Mouse (Mus musculus) kidney, adult 2 months (tissue): ENCODE measurements around the gene Nnat. TPM values are rescaled to one million over a fixed set of nuclear protein-coding genes. Genes with fewer than 3 reads are reported as not detected.

Experiments used
- DNase-seq: peaks from one replicate; pipeline ENCODE4 v3.0.0; 2021
- H3K27ac ChIP-seq: fragments of 200-500 bp; 2 replicates; pipeline ENCODE4 v1.5.1; 2012; ENCODE audit warnings: low read depth, low read length, control low read depth, inconsistent platforms; ENCODE audit not compliant: insufficient read depth
- H3K27me3 ChIP-seq: fragments of 200-500 bp; replicated peaks from 2 replicates; pipeline ENCODE4 v1.6.1; 2012; ENCODE audit warnings: mild to moderate bottlenecking, moderate library complexity, low read length, inconsistent platforms; ENCODE audit not compliant: control insufficient read depth, insufficient read depth
- H3K36me3 ChIP-seq: fragments of 200-500 bp; 2 replicates; pipeline ENCODE4 v1.6.1; 2012; ENCODE audit warnings: mild to moderate bottlenecking, moderate library complexity, low read length, inconsistent platforms; ENCODE audit not compliant: control insufficient read depth, insufficient read depth
- H3K4me1 ChIP-seq: fragments of 200-500 bp; 2 replicates; pipeline ENCODE4 v1.6.1; 2011; ENCODE audit warnings: low read length; ENCODE audit not compliant: control insufficient read depth, insufficient read depth
- H3K4me3 ChIP-seq: fragments of 200-500 bp; 2 replicates; pipeline ENCODE4 v1.5.1; 2011; ENCODE audit warnings: mild to moderate bottlenecking, low read depth, low read length, control low read depth; ENCODE audit not compliant: insufficient read depth
- CTCF ChIP-seq: fragments of 200-500 bp; conservative IDR thresholded peaks from 2 replicates; pipeline ENCODE4 v1.5.1; 2011; ENCODE audit warnings: low read depth, mild to moderate bottlenecking, control low read depth, low read length, moderate library complexity, mixed read lengths; ENCODE audit not compliant: insufficient read depth, insufficient read length
- POLR2A ChIP-seq: fragments of 200-500 bp; IDR thresholded peaks from one replicate; pipeline ENCODE4 v1.6.1; 2011; ENCODE audit warnings: low read depth, low read length, control low read depth
- WGBS: fragments of 180-500 bp; shearing (Covaris S2); methylation state at CpG from one replicate; pipeline ENCODE4 v1.1.7; 2018; 5-methylcytosine and 5-hydroxymethylcytosine counted together
- polyA plus RNA-seq: library from polyadenylated mRNA; depleted of rRNA; stranded (reverse); fragments of >200 nt; gene quantifications from 2 replicates; pipeline ENCODE4 v1.2.3, GENCODE M21; 2012

Gene Nnat
- polyA plus RNA-seq, 1 experiment, result 1.9 TPM

DNA sequence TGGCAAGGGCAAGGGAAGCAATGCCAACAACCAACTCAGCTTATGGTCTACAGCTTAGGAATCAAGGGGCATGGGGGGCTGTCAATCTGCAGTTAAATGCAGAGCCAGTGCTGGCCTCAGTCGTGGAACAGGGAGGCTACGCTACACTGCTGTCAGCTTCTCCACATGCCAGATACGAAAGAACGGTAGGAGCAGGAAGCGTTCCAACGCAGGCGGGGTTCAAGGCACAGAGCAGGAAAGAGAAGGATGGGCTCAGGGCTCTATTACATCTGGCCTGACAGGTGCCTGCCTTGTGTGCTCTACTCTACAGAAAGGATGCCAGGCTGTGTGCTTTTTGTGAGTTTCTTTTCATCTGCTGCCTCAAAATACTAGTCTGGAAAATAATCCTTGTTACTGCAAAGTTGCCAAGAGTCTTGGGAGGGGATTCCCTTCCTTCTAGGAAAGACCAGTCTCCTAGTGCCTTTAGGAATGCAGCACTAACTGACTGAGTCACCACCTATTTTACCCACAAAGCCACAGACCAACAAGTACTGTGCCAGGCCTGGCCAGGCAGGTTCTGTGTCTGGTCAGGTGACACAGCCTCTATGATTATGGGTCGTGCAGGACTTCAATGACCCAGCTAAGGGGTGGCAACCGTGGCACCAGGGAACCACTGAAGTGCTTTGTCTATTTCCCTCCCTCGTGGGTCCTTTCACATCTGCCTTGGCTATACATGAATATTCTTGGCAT is 7.6 kb upstream of the Nnat start:
- 54% methylated on average over 10 of the region's 10 CpGs for WGBS
- H3K4me3 ChIP-seq, result no peak overlapping the region
- DNase-seq, result peak; percentile 46
- H3K36me3 ChIP-seq, result peaks cover 2% of the 10 kb centered on the region; the same call in 1 of the 2 replicates
- 0 out of 2 replicates have a peak, but pooled peaks cover 7% of the 10 kb centered on the region for H3K4me1 ChIP-seq
- no peaks in the 10 kb centered on the region for H3K27me3 ChIP-seq
- TF ChIP-seq CTCF (no peak), POLR2A (no peak)
- no peak overlapping the region for H3K27ac ChIP-seq

DNA sequence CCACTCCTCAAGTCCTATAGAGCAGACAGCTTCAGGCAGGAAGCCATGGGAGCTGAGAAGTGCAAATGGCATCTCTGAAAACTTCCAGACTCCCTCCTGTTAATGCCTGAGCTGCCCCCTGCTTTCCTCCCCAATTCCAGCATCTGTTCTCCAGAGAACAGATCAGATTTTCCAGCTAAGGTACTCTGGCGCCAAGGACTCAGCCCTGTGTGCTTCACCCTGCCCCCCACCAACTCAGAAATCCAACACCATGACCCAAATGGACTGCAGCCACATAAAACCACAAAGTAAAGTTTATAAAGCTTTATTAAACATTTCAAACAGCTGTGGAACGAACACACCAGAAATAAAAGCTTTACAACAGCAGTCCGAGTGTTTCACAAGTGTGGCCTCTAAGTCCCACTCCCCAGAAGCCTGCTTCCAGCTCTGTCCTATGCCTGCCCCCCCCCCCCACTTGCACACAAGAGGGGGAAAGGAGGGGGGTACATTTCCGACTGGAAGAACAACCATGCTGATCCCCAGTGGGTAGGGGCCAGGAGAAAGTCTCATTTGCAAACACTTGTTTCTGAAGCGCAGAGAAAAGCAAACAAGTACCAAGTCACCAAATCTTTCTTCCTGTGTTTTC is 3.7 kb upstream of the Nnat start:
- no peak for TF ChIP-seq CTCF
- no peak for TF ChIP-seq POLR2A
- Histone ChIP-seq H3K27ac (no peak overlapping the region), H3K4me1 (0 out of 2 replicates have a peak, but pooled peaks cover 7% of the 10 kb centered on the region), H3K27me3 (no peaks in the 10 kb centered on the region), H3K4me3 (no peak overlapping the region), H3K36me3 (no peaks in the 10 kb centered on the region)
- DNase-seq, result no peak
- 61% methylated on average over 5 of the region's 5 CpGs for WGBS

DNA sequence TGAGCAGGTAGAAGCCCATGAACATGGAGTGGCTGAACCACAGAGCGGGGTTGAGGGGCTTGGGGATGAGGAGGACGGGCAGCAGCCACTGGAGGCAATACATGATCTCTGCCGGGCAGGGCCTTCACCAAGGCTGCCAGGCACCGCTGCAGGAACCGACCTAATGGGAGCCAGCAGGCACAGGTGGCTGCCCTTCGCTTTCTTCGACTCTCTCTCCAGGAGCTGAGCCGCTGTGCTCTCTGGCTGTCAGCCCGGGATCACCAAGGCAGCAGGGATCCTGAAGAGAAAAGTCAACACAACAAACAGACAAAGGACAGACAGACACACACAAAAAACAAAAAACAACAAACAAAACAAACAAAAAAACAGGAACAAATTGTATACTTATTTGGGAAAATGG is 1.8 kb upstream of the Nnat start:
- DNase-seq, result no peak
- peaks cover 5% of the 10 kb centered on the region; the same call in 1 of the 2 replicates for H3K4me1 ChIP-seq
- no peak overlapping the region for H3K4me3 ChIP-seq
- no peaks in the 10 kb centered on the region for H3K27me3 ChIP-seq
- H3K36me3 ChIP-seq, result no peaks in the 10 kb centered on the region
- 71% methylated on average over 9 of the region's 9 CpGs for WGBS
- H3K27ac ChIP-seq, result no peak overlapping the region
- TF ChIP-seq POLR2A (no peak), CTCF (no peak)

DNA sequence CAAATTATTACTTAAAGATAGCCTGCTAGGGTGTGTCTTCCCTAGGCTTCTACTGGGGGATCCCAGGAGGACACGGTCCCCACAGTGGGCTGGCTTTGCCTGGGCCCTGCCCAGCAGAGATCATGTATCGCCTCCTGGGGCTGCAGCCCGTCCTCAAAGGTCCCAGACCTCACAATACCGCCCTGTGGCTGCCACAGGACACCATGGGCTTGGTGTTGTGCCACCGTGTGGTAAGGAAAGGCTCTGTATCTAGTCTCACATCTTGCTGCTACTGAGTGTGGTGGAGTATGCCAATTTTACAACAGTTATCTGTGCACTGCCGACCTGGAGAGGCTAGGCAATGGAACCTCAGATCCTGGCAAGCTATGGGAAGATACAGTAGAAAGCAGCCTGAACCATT is 1.4 kb upstream of the Nnat start:
- Histone ChIP-seq H3K36me3 (no peaks in the 10 kb centered on the region), H3K4me3 (no peak overlapping the region), H3K4me1 (peaks cover 3% of the 10 kb centered on the region; the same call in 1 of the 2 replicates), H3K27ac (no peak overlapping the region), H3K27me3 (no peaks in the 10 kb centered on the region)
- DNase-seq, result no peak
- TF ChIP-seq CTCF, result 0 out of 2 replicates have a peak, but pooled peaks have one; percentile 22
- TF ChIP-seq POLR2A, result no peak
- 74% methylated on average over 6 of the region's 6 CpGs for WGBS

DNA sequence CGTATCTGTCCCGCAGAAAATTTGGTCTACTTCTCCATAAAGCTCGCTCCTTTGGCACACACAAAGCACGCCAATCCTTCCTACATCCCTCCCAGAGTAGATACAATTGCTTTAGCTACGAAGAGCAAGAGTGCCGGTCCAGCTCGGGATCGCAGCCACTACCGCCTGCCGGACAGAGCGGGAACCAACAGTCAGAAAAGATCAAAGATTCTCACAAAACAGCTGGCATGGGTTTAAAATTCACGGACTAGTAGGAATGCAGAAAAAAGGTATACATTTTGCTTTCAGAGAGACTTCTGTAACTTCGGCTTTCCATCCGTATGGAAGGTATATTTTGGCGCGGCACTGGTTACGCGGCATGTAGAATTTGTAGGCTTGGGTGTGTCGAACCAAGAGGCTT is 438 bp upstream of the Nnat start:
- DNase-seq, result no peak
- Histone ChIP-seq H3K27me3 (no peaks in the 10 kb centered on the region), H3K4me1 (peaks cover 3% of the 10 kb centered on the region), H3K27ac (no peak overlapping the region), H3K36me3 (no peaks in the 10 kb centered on the region), H3K4me3 (no peak overlapping the region)
- TF ChIP-seq POLR2A, result no peak
- TF ChIP-seq CTCF, result no peak
- 84% methylated on average over 19 of the region's 19 CpGs for WGBS

GRCm38 (mm10) chr2:157560302-157560701 is 424 bp downstream of the Nnat start:
- Histone ChIP-seq H3K27me3 (no peaks in the 10 kb centered on the region), H3K4me3 (no peak overlapping the region), H3K36me3 (no peaks in the 10 kb centered on the region), H3K4me1 (peaks cover 7% of the 10 kb centered on the region), H3K27ac (no peak overlapping the region)
- 60% methylated on average over 33 of the region's 33 CpGs for WGBS
- no peak for DNase-seq
- no peak for TF ChIP-seq POLR2A
- no peak for TF ChIP-seq CTCF

GRCm38 (mm10) chr2:157561165-157561836 is 1.4 kb downstream of the Nnat start:
- WGBS, result 57% methylated on average over 27 of the region's 27 CpGs
- Histone ChIP-seq H3K4me1 (peaks cover 7% of the 10 kb centered on the region), H3K27ac (no peak overlapping the region), H3K36me3 (no peaks in the 10 kb centered on the region), H3K27me3 (no peaks in the 10 kb centered on the region), H3K4me3 (no peak overlapping the region)
- TF ChIP-seq POLR2A (no peak), CTCF (no peak)
- peak; percentile 96 for DNase-seq
